Mouse (Mus musculus) lung, postnatal 10 days (tissue): Measurements from ENCODE around the gene Rp9.
A peak's percentile ranks its signal among the peaks of the same experiment; 100 is the strongest.
"Not testable (repeated sequence)": the region's sequence is repeated elsewhere in the genome, so short reads cannot be mapped to it uniquely, and the experiment has no call there.

ENCODE experiments used
- DNase-seq: peaks from one replicate; pipeline ENCODE4 v3.0.0; 2021

Rp9 gene

GRCm38 (mm10) chr9:22457142-22457835 is 12.3 kb downstream of the Rp9 start:
- DNase-seq: peak; percentile 29

- no peak for DNase-seq
Measured at GRCm38 (mm10) chr9:22455041-22455440, 14.5 kb downstream of the Rp9 start.

- not testable (repeated sequence) for DNase-seq
Measured at GRCm38 (mm10) chr9:22453990-22454389, 15.6 kb downstream of the Rp9 start, which contains the start of gene Gm17545. Gm17545 (plus strand) TSS chr9:22454290.

GRCm38 (mm10) chr9:22453501-22453924 is 16.0 kb downstream of the Rp9 start:
- no peak for DNase-seq

GRCm38 (mm10) chr9:22452697-22453096 is 16.8 kb downstream of the Rp9 start:
- no peak for DNase-seq

GRCm38 (mm10) chr9:22449209-22449608 is 20.3 kb downstream of the Rp9 start:
- no peak for DNase-seq

- no peak for DNase-seq
Measured at GRCm38 (mm10) chr9:22448420-22448819, 21.1 kb downstream of the Rp9 start.

- no peak for DNase-seq
Measured at GRCm38 (mm10) chr9:22447213-22447612, 22.3 kb downstream of the Rp9 start.

GRCm38 (mm10) chr9:22445123-22445522 is 24.4 kb downstream of the Rp9 start:
- DNase-seq: no peak

GRCm38 (mm10) chr9:22443157-22443556 is 26.4 kb downstream of the Rp9 start:
- no peak for DNase-seq

GRCm38 (mm10) chr9:22438826-22439225 is 30.7 kb downstream of the Rp9 start:
- DNase-seq: no peak

GRCm38 (mm10) chr9:22434101-22434500 is 35.4 kb downstream of the Rp9 start:
- DNase-seq: no peak

- no peak for DNase-seq
Measured at GRCm38 (mm10) chr9:22433221-22433620, 36.3 kb downstream of the Rp9 start.

- no peak for DNase-seq
Measured at GRCm38 (mm10) chr9:22430315-22430840, 39.2 kb downstream of the Rp9 start.

- DNase-seq: peak; percentile 22
Measured at GRCm38 (mm10) chr9:22429533-22430241, 39.9 kb downstream of the Rp9 start.

- DNase-seq: no peak
Measured at GRCm38 (mm10) chr9:22428666-22429410, 40.7 kb downstream of the Rp9 start.

- no peak for DNase-seq
Measured at GRCm38 (mm10) chr9:22428028-22428665, 41.4 kb downstream of the Rp9 start.

GRCm38 (mm10) chr9:22424719-22425118 is 44.8 kb downstream of the Rp9 start:
- no peak for DNase-seq

GRCm38 (mm10) chr9:22424196-22424595 is 45.3 kb downstream of the Rp9 start:
- DNase-seq: no peak

GRCm38 (mm10) chr9:22423507-22423906 is 46.0 kb downstream of the Rp9 start:
- DNase-seq: no peak

- DNase-seq: no peak
Measured at GRCm38 (mm10) chr9:22422559-22422958, 47.0 kb downstream of the Rp9 start.

GRCm38 (mm10) chr9:22420491-22420890 is 49.1 kb downstream of the Rp9 start:
- no peak for DNase-seq

- DNase-seq: no peak
Measured at GRCm38 (mm10) chr9:22419877-22420276, 49.7 kb downstream of the Rp9 start.
